Mouse (Mus musculus) liver, embryonic 14.5 days (tissue): ENCODE data around the gene Ap5b1.

Source experiments
- CTCF ChIP-seq: IDR thresholded peaks from 2 replicates; pipeline ENCODE4 v1.5.1; 2016; ENCODE audit warnings: antibody characterized with exemption, low read depth, control low read depth
- EP300 ChIP-seq: IDR thresholded peaks from 2 replicates; pipeline ENCODE4 v1.6.1; 2016; ENCODE audit warnings: antibody characterized with exemption, low read depth

DNA sequence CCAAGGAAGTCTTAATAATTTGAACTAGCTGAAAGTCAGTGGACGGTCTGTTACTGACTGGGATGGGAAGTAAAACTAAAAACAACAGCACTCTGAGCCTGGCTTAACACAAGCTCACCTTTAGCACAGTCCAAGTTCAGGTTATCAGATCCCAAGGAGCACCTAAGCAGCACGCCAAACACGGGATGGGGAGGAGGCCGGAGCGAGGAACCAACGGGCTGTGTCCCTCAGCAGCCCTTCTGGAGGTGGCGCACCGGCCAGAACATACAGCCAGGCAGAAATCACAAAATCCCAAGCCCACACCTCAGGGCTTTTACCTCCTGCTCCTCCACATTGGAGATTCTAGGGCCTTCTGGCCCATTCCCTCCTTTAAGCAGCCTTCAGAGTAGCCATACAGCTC is 9.1 kb upstream of the Ap5b1 start:
- TF ChIP-seq CTCF = no peak
- TF ChIP-seq EP300 = no peak
